Mouse (Mus musculus) liver, embryonic 11.5 days (tissue): ENCODE measurements at regions not wholly inside any gene's neighbourhood (a gene's known extent, or its start where the extent isn't known, plus 50 kb on each side); places are given as distances from the start of the nearest gene placed in this dataset.

Source experiments
- ATAC-seq: fragments of 200-750 bp; cut with Nextera tagmentation; replicated peaks from 2 replicates; pipeline ENCODE4 v1.8.0; 2017; ENCODE audit warnings: moderate number of reproducible peaks, mild to moderate bottlenecking, moderate TSS enrichment, moderate library complexity; ENCODE audit not compliant: low FRiP score
- DNase-seq: peaks from one replicate; pipeline ENCODE4 v3.0.0-alpha.2; 2017; ENCODE audit warnings: low spot score
- H3K27ac ChIP-seq: fragments of 300-500 bp; sonication (generic); 2 replicates; pipeline ENCODE4 v1.5.1; 2014; ENCODE audit warnings: mild to moderate bottlenecking, low read depth, low read length, control low read depth
- H3K27me3 ChIP-seq: fragments of 300-500 bp; sonication (generic); replicated peaks from 2 replicates; pipeline ENCODE4 v1.6.1; 2014; ENCODE audit warnings: low read length, mixed read lengths; ENCODE audit not compliant: control insufficient read depth, insufficient read depth
- H3K36me3 ChIP-seq: fragments of 300-500 bp; sonication (generic); 2 replicates; pipeline ENCODE4 v1.6.1; 2014; ENCODE audit warnings: mild to moderate bottlenecking, low read length, moderate library complexity, mixed read lengths; ENCODE audit not compliant: control insufficient read depth, insufficient read depth
- H3K4me1 ChIP-seq: fragments of 300-500 bp; sonication (generic); replicated peaks from 2 replicates; pipeline ENCODE4 v1.6.1; 2014; ENCODE audit warnings: low read length, mixed read lengths; ENCODE audit not compliant: control insufficient read depth, insufficient read depth
- H3K4me2 ChIP-seq: fragments of 300-500 bp; sonication (generic); 2 replicates; pipeline ENCODE4 v1.6.1; 2014; ENCODE audit warnings: mild to moderate bottlenecking, control low read depth, moderate library complexity
- H3K4me3 ChIP-seq: fragments of 300-500 bp; sonication (generic); 2 replicates; pipeline ENCODE4 v1.5.1; 2014; ENCODE audit warnings: low read depth, low read length, control low read depth
- H3K9ac ChIP-seq: fragments of 300-500 bp; sonication (generic); 2 replicates; pipeline ENCODE4 v1.6.1; 2014; ENCODE audit warnings: low read depth, low read length, control low read depth
- H3K9me3 ChIP-seq: fragments of 300-500 bp; sonication (generic); 2 replicates; pipeline ENCODE4 v1.6.1; 2016; ENCODE audit warnings: low read length, inconsistent platforms, mixed read lengths; ENCODE audit not compliant: control insufficient read depth
- WGBS: fragments of 180-500 bp; shearing (Covaris S2); extraction: QIAGEN DNeasy Blood & Tissue Kit; methylation state at CpG from one replicate; pipeline ENCODE4 v1.1.7; 2014; 5-methylcytosine and 5-hydroxymethylcytosine counted together

GRCm38 (mm10) chr6:112050548-112051184 lies 222.9 kb upstream of the Lmcd1 start:
- no peak overlapping the region for H3K4me2 ChIP-seq
- no peaks in the 10 kb centered on the region for H3K27me3 ChIP-seq
- H3K9me3 ChIP-seq: no peaks in the 10 kb centered on the region
- ATAC-seq: no peak
- H3K9ac ChIP-seq: no peak overlapping the region
- 74% methylated on average over 6 of the region's 6 CpGs for WGBS
- H3K4me1 ChIP-seq: no peaks in the 10 kb centered on the region
- H3K4me3 ChIP-seq: no peak overlapping the region
- DNase-seq: no peak
- H3K27ac ChIP-seq: no peak overlapping the region
- no peaks in the 10 kb centered on the region for H3K36me3 ChIP-seq

- 82% methylated on average over 6 of the region's 6 CpGs for WGBS
- H3K4me1 ChIP-seq: no peaks in the 10 kb centered on the region
- no peak for DNase-seq
- no peaks in the 10 kb centered on the region for H3K27me3 ChIP-seq
- H3K4me2 ChIP-seq: no peak overlapping the region
- no peaks in the 10 kb centered on the region for H3K9me3 ChIP-seq
- H3K36me3 ChIP-seq: no peaks in the 10 kb centered on the region
- no peak for ATAC-seq
- H3K9ac ChIP-seq: no peak overlapping the region
- no peak overlapping the region for H3K4me3 ChIP-seq
- no peak overlapping the region for H3K27ac ChIP-seq
Observed at GRCm38 (mm10) chr6:112052193-112052592, 221.4 kb upstream of the Lmcd1 start.

- H3K9me3 ChIP-seq: no peaks in the 10 kb centered on the region
- no peaks in the 10 kb centered on the region for H3K4me1 ChIP-seq
- no peak overlapping the region for H3K4me3 ChIP-seq
- ATAC-seq: no peak
- no peak overlapping the region for H3K4me2 ChIP-seq
- no peaks in the 10 kb centered on the region for H3K27me3 ChIP-seq
- WGBS: 42% methylated on average over 1 of the region's 1 CpGs
- DNase-seq: no peak
- no peak overlapping the region for H3K27ac ChIP-seq
- no peaks in the 10 kb centered on the region for H3K36me3 ChIP-seq
- no peak overlapping the region for H3K9ac ChIP-seq
Observed at GRCm38 (mm10) chr6:112057895-112058294, 215.7 kb upstream of the Lmcd1 start.

GRCm38 (mm10) chr6:112062956-112063355 lies 210.6 kb upstream of the Lmcd1 start:
- Histone ChIP-seq H3K9me3 (no peaks in the 10 kb centered on the region), H3K27me3 (no peaks in the 10 kb centered on the region), H3K36me3 (no peaks in the 10 kb centered on the region), H3K4me1 (no peaks in the 10 kb centered on the region), H3K4me2 (no peak overlapping the region), H3K4me3 (no peak overlapping the region), H3K9ac (no peak overlapping the region), H3K27ac (no peak overlapping the region)
- no peak for DNase-seq
- ATAC-seq: no peak
- 64% methylated on average over 3 of the region's 3 CpGs for WGBS

- ATAC-seq (no peak), DNase-seq (no peak)
- H3K36me3 ChIP-seq: no peaks in the 10 kb centered on the region
- no peaks in the 10 kb centered on the region for H3K27me3 ChIP-seq
- H3K4me2 ChIP-seq: no peak overlapping the region
- H3K4me1 ChIP-seq: no peaks in the 10 kb centered on the region
- no peak overlapping the region for H3K4me3 ChIP-seq
- 76% methylated on average over 3 of the region's 3 CpGs for WGBS
- no peak overlapping the region for H3K9ac ChIP-seq
- no peak overlapping the region for H3K27ac ChIP-seq
- no peaks in the 10 kb centered on the region for H3K9me3 ChIP-seq
Observed at GRCm38 (mm10) chr6:112090597-112090996, 183.0 kb upstream of the Lmcd1 start.

GRCm38 (mm10) chr6:112091125-112091763 lies 182.3 kb upstream of the Lmcd1 start:
- Histone ChIP-seq H3K4me3 (no peak overlapping the region), H3K9me3 (no peaks in the 10 kb centered on the region), H3K27ac (no peak overlapping the region), H3K4me1 (no peaks in the 10 kb centered on the region), H3K27me3 (no peaks in the 10 kb centered on the region), H3K9ac (no peak overlapping the region), H3K4me2 (no peak overlapping the region), H3K36me3 (no peaks in the 10 kb centered on the region)
- no peak for ATAC-seq
- no peak for DNase-seq
- WGBS: 54% methylated on average over 3 of the region's 3 CpGs

GRCm38 (mm10) chr6:112093300-112093699 lies 180.3 kb upstream of the Lmcd1 start:
- Histone ChIP-seq H3K27me3 (no peaks in the 10 kb centered on the region), H3K4me1 (no peaks in the 10 kb centered on the region), H3K4me2 (no peak overlapping the region), H3K27ac (no peak overlapping the region), H3K4me3 (no peak overlapping the region), H3K9me3 (no peaks in the 10 kb centered on the region), H3K9ac (no peak overlapping the region), H3K36me3 (no peaks in the 10 kb centered on the region)
- DNase-seq (no peak), ATAC-seq (no peak)
- 64% methylated on average over 3 of the region's 3 CpGs for WGBS

- H3K4me3 ChIP-seq: no peak overlapping the region
- WGBS: 60% methylated on average over 3 of the region's 3 CpGs
- H3K36me3 ChIP-seq: no peaks in the 10 kb centered on the region
- H3K9me3 ChIP-seq: no peaks in the 10 kb centered on the region
- ATAC-seq (no peak), DNase-seq (no peak)
- H3K4me1 ChIP-seq: no peaks in the 10 kb centered on the region
- no peak overlapping the region for H3K27ac ChIP-seq
- no peak overlapping the region for H3K4me2 ChIP-seq
- no peaks in the 10 kb centered on the region for H3K27me3 ChIP-seq
- H3K9ac ChIP-seq: no peak overlapping the region
Observed at GRCm38 (mm10) chr6:112097699-112098098, 175.9 kb upstream of the Lmcd1 start.

GRCm38 (mm10) chr6:112108651-112109050 lies 164.9 kb upstream of the Lmcd1 start:
- 88% methylated on average over 13 of the region's 13 CpGs for WGBS

More at GRCm38 (mm10) chr6:112108651-112109050, 164.9 kb upstream of the Lmcd1 start:
- DNase-seq: no peak
- no peaks in the 10 kb centered on the region for H3K36me3 ChIP-seq
- no peak for ATAC-seq
- H3K9ac ChIP-seq: no peak overlapping the region
- no peaks in the 10 kb centered on the region for H3K4me1 ChIP-seq
- no peak overlapping the region for H3K4me2 ChIP-seq
- no peak overlapping the region for H3K27ac ChIP-seq
- no peak overlapping the region for H3K4me3 ChIP-seq
- no peaks in the 10 kb centered on the region for H3K27me3 ChIP-seq
- H3K9me3 ChIP-seq: no peaks in the 10 kb centered on the region
